Mouse (Mus musculus) hindbrain, embryonic 11.5 days (tissue): ENCODE data around the gene Samsn1. TPM values are rescaled to one million over a fixed set of nuclear protein-coding genes. Genes with fewer than 3 reads are reported as not detected.

ENCODE experiments used
- ATAC-seq: fragments of 200-750 bp; cut with Nextera tagmentation; 2 replicates; pipeline ENCODE4 v1.8.0; 2017; ENCODE audit warnings: mild to moderate bottlenecking, moderate TSS enrichment, moderate library complexity; ENCODE audit not compliant: low FRiP score
- DNase-seq: peaks from one replicate; pipeline ENCODE4 v3.0.0-alpha.2; 2015; ENCODE audit warnings: low spot score
- H3K27ac ChIP-seq: fragments of 300-500 bp; sonication (generic); 2 replicates; pipeline ENCODE4 v1.5.1; 2014; ENCODE audit warnings: mild to moderate bottlenecking, low read depth, low read length
- H3K27me3 ChIP-seq: fragments of 300-500 bp; sonication (generic); 2 replicates; pipeline ENCODE4 v1.6.1; 2014; ENCODE audit warnings: mild to moderate bottlenecking, low read length, moderate library complexity, mixed read lengths; ENCODE audit not compliant: control insufficient read depth, insufficient read depth
- H3K36me3 ChIP-seq: fragments of 300-500 bp; sonication (generic); 2 replicates; pipeline ENCODE4 v1.6.1; 2014; ENCODE audit warnings: mild to moderate bottlenecking, low read length, moderate library complexity, mixed read lengths; ENCODE audit not compliant: control insufficient read depth, insufficient read depth
- H3K4me1 ChIP-seq: fragments of 300-500 bp; sonication (generic); replicated peaks from 2 replicates; pipeline ENCODE4 v1.6.1; 2014; ENCODE audit warnings: low read length, mixed read lengths; ENCODE audit not compliant: control insufficient read depth, insufficient read depth
- H3K4me2 ChIP-seq: fragments of 300-500 bp; sonication (generic); replicated peaks from 2 replicates; pipeline ENCODE4 v1.6.1; 2014; ENCODE audit warnings: mild to moderate bottlenecking, low read depth, low read length
- H3K4me3 ChIP-seq: fragments of 300-500 bp; sonication (generic); 2 replicates; pipeline ENCODE4 v1.5.1; 2014; ENCODE audit warnings: low read depth, low read length
- H3K9ac ChIP-seq: fragments of 300-500 bp; sonication (generic); 2 replicates; pipeline ENCODE4 v1.6.1; 2014; ENCODE audit warnings: low read depth, low read length
- H3K9me3 ChIP-seq: fragments of 300-500 bp; sonication (generic); 2 replicates; pipeline ENCODE4 v1.6.1; 2016; ENCODE audit warnings: low read length; ENCODE audit not compliant: control insufficient read depth
- WGBS: fragments of 180-500 bp; shearing (Covaris S2); extraction: QIAGEN DNeasy Blood & Tissue Kit; methylation state at CpG from one replicate; pipeline ENCODE4 v1.1.7; 2014; 5-methylcytosine and 5-hydroxymethylcytosine counted together
- polyA plus RNA-seq: library from polyadenylated mRNA; unstranded; fragments of >200 nt; fragmentation: Nextera tagmentation; extraction: Ambion mirVana; gene quantifications from 2 replicates; pipeline ENCODE4 v1.2.1, GENCODE M21; 2014

Samsn1 gene
- polyA plus RNA-seq, 1 experiment from 2014 or later: 1.9 TPM

DNA sequence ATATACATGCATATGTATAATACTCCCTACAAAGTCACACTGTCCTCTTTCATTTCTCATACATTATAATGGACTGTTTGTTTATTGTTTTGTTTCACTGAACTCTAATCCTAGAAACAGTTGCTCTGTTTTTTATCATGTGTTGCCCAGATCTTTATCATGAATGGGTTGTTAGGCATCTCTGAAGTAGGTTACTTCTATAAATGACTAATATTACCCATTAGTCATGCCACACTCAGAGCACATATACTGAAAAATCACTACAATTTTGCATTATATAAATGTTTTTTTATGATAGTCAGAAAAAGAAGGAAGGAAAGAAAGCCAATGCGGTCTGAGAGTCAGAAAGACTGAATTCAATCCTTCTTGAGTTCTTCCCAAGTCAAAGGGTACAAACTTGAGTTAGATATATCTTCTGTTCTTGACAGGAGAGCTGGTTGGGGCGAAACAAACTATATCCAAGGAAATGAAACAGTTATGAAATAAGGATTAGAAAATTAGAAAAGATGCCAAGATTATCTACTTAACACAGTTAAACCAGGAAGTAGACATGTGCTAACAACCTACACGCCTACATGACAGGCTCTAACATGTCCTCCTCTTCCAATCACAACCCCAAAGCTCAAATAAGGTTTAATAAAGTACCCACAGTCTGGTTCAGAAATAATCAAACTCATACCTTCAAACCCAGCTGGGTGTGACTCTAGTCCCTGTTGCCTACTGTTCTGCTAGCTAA is 122.0 kb downstream of the Samsn1 start:
- DNase-seq: no peak
- no peak for ATAC-seq
- Histone ChIP-seq H3K4me3 (no peak overlapping the region), H3K27ac (no peak overlapping the region), H3K27me3 (no peaks in the 10 kb centered on the region), H3K4me2 (no peak overlapping the region), H3K4me1 (no peaks in the 10 kb centered on the region), H3K9me3 (no peaks in the 10 kb centered on the region), H3K36me3 (no peaks in the 10 kb centered on the region), H3K9ac (no peak overlapping the region)
- 91% methylated on average over 3 of the region's 3 CpGs for WGBS

DNA sequence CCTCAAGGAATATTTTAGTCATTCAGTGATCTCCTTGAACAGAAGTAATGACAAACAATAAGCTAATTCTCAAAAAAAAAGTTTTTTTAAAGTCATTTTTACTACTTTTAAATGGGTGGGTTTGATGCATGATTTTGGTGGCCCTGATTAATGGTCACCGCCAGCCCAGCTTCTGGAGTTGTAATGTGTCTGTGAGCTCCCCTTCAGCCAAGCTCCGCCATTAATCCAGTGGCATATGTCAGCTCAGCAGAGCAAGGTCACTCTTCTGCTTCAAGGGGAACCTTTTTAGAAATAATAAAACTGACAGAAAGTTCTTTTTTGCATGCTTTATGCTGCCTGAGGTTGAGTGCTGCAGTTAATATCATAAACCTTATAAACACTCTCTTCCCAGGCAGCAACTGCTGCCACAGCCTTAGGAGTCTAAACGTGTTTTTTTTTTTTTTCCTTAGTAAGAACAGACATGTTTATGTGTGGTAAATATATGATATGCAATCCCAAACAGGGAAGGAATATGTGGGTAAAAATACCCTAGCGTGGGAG is 124.2 kb downstream of the Samsn1 start:
- Histone ChIP-seq H3K4me1 (no peaks in the 10 kb centered on the region), H3K27ac (no peak overlapping the region), H3K4me2 (no peak overlapping the region), H3K27me3 (no peaks in the 10 kb centered on the region), H3K9me3 (no peaks in the 10 kb centered on the region), H3K4me3 (no peak overlapping the region), H3K36me3 (no peaks in the 10 kb centered on the region), H3K9ac (no peak overlapping the region)
- 90% methylated on average over 4 of the region's 4 CpGs for WGBS
- DNase-seq (no peak), ATAC-seq (no peak)

DNA sequence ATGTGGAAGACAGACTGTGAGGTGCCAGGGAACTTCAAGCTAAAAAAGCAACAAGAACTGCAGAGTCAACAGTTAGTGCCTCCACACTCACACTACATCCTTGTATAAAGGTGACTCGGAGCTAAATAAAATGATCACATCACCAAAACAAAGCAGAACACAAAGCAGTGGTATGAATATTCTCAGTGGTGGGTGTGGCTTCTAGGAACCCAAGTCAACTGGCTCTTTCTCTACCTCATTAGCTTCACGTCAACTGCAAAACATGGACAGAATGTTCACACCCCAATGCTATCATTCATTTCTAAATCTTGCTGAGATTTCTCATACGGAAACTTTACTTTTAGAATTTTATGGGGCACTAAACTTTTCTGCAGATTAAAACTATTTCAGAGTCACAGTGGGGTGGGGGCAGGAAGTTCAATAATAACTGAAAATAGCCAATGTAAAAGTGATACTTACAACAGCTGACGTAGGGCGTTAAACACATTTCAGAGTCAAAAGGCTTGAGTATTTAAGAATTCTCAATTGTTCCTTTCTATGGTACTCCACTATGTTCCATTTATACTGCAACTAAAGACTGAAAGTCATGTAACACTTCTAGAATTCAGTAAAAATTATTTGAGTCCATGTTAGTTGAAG is 127.7 kb downstream of the Samsn1 start:
- H3K4me2 ChIP-seq: no peak overlapping the region
- H3K9me3 ChIP-seq: no peaks in the 10 kb centered on the region
- DNase-seq (no peak), ATAC-seq (no peak)
- no peaks in the 10 kb centered on the region for H3K36me3 ChIP-seq
- no peak overlapping the region for H3K4me3 ChIP-seq
- WGBS: 80% methylated on average over 5 of the region's 5 CpGs
- H3K27me3 ChIP-seq: no peaks in the 10 kb centered on the region
- no peak overlapping the region for H3K9ac ChIP-seq
- no peaks in the 10 kb centered on the region for H3K4me1 ChIP-seq
- no peak overlapping the region for H3K27ac ChIP-seq

- H3K9ac ChIP-seq: no peak overlapping the region
- no peak overlapping the region for H3K4me3 ChIP-seq
- H3K36me3 ChIP-seq: no peaks in the 10 kb centered on the region
- WGBS: 94% methylated on average over 1 of the region's 1 CpGs
- H3K4me2 ChIP-seq: no peak overlapping the region
- H3K27me3 ChIP-seq: no peaks in the 10 kb centered on the region
- no peaks in the 10 kb centered on the region for H3K4me1 ChIP-seq
- no peak overlapping the region for H3K27ac ChIP-seq
- no peaks in the 10 kb centered on the region for H3K9me3 ChIP-seq
- ATAC-seq: no peak
- DNase-seq: no peak
Observed at GRCm38 (mm10) chr16:75893470-75893869, 128.6 kb downstream of the Samsn1 start.

- no peaks in the 10 kb centered on the region for H3K9me3 ChIP-seq
- no peak overlapping the region for H3K27ac ChIP-seq
- H3K36me3 ChIP-seq: no peaks in the 10 kb centered on the region
- H3K4me1 ChIP-seq: no peaks in the 10 kb centered on the region
- H3K4me2 ChIP-seq: no peak overlapping the region
- no peak for ATAC-seq
- no peak overlapping the region for H3K9ac ChIP-seq
- H3K4me3 ChIP-seq: no peak overlapping the region
- H3K27me3 ChIP-seq: no peaks in the 10 kb centered on the region
- no peak for DNase-seq
- WGBS: 71% methylated on average over 6 of the region's 6 CpGs
Observed at GRCm38 (mm10) chr16:75889081-75889646, 132.9 kb downstream of the Samsn1 start.

GRCm38 (mm10) chr16:75887203-75887602 is 134.9 kb downstream of the Samsn1 start:
- H3K36me3 ChIP-seq: no peaks in the 10 kb centered on the region

GRCm38 (mm10) chr16:75878885-75879284 is 143.2 kb downstream of the Samsn1 start:
- 91% methylated on average over 2 of the region's 2 CpGs for WGBS
- no peak overlapping the region for H3K27ac ChIP-seq
- no peak overlapping the region for H3K4me2 ChIP-seq
- ATAC-seq (no peak), DNase-seq (no peak)
- no peaks in the 10 kb centered on the region for H3K27me3 ChIP-seq
- no peak overlapping the region for H3K9ac ChIP-seq
- no peaks in the 10 kb centered on the region for H3K36me3 ChIP-seq
- no peaks in the 10 kb centered on the region for H3K4me1 ChIP-seq
- no peak overlapping the region for H3K4me3 ChIP-seq
- no peaks in the 10 kb centered on the region for H3K9me3 ChIP-seq

More at GRCm38 (mm10) chr16:75887203-75887602, 134.9 kb downstream of the Samsn1 start:
- H3K4me3 ChIP-seq: no peak overlapping the region
- no peak overlapping the region for H3K9ac ChIP-seq
- no peak overlapping the region for H3K27ac ChIP-seq
- H3K27me3 ChIP-seq: no peaks in the 10 kb centered on the region
- ATAC-seq (no peak), DNase-seq (no peak)
- no peaks in the 10 kb centered on the region for H3K4me1 ChIP-seq
- H3K4me2 ChIP-seq: no peak overlapping the region
- H3K9me3 ChIP-seq: no peaks in the 10 kb centered on the region
- 84% methylated on average over 6 of the region's 6 CpGs for WGBS

DNA sequence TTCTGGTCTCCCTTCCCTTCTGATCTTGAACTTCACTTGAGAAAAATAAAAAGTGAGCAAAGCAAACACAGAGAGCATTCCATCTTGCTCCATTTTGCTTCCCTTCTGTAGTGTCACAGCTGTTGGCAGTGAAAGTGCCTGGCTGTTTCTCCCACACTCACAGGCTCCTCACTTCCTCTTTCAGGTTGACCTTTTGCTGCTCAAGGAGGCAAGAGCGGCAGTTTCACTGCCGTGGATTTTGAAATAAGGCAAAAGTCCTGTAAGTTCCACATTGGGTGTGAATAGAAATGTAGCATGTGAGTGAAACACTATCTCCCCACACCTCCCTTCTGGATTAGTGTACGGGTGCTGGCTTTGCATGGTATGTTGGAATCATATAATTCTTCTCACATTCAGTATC is 144.9 kb downstream of the Samsn1 start:
- Histone ChIP-seq H3K4me1 (no peaks in the 10 kb centered on the region), H3K9me3 (no peaks in the 10 kb centered on the region), H3K4me2 (no peak overlapping the region), H3K4me3 (no peak overlapping the region), H3K9ac (no peak overlapping the region), H3K27me3 (no peaks in the 10 kb centered on the region), H3K27ac (no peak overlapping the region), H3K36me3 (no peaks in the 10 kb centered on the region)
- ATAC-seq: no peak
- DNase-seq: no peak
- 75% methylated on average over 3 of the region's 3 CpGs for WGBS
